Mouse (Mus musculus): Measurements from ENCODE around the gene Gm10717. TPM values are rescaled to one million over a fixed set of nuclear protein-coding genes. Genes with fewer than 3 reads are reported as not detected.
A peak's percentile ranks its signal among the peaks of the same experiment; 100 is the strongest.
"Not testable (repeated sequence)": the region's sequence is repeated elsewhere in the genome, so short reads cannot be mapped to it uniquely, and the experiment has no call there.

The Gm10717 gene
- polyA plus RNA-seq, 1 experiment: not detected

DNA sequence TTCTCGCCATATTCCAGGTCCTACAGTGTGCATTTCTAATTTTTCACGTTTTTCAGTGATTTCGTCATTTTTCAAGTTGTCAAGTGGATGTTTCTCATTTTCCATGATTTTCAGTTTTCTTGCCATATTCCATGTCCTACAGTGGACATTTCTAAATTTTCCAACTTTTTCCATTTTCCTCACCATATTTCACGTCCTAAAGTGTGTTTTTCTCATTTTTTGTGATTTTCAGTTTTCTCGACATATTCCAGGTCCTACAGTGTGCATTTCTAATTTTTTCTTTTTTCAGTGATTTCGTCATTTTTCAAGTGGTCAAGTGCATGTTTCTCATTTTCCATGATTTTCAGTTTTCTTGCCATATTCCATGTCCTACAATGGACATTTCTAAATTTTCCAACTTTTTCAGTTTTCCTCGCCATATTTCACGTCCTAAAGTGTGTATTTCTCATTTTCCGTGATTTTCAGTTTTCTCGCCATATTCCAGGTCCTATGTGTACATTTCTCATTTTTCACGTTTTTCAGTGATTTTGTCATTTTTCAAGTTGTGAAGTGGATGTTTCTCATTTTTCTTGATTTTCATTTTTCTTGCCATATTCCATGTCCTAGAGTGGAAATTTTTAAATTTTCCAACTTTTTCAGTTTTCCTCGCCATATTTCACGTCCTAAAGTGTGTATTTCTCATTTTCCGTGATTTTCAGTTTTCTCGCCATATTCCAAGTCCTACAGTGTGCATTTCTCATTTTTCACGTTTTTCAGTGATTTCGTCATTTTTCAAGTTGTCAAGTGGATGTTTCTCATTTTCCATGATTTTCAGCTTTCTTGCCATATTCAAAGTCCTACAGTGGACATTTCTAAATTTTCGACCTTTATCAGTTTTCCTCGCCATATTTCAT lies 5.1 kb upstream of the Gm10717 start:
- H3K4me1 ChIP-seq (ENCODE audit: control insufficient read depth, insufficient read depth, low read length); H3K4me3 ChIP-seq (replicated peaks; ENCODE audit: extremely low read depth, low read depth, low read length); DNase-seq: not testable (repeated sequence)
- 79% methylated on average over 17 of the region's 19 CpGs for WGBS

DNA sequence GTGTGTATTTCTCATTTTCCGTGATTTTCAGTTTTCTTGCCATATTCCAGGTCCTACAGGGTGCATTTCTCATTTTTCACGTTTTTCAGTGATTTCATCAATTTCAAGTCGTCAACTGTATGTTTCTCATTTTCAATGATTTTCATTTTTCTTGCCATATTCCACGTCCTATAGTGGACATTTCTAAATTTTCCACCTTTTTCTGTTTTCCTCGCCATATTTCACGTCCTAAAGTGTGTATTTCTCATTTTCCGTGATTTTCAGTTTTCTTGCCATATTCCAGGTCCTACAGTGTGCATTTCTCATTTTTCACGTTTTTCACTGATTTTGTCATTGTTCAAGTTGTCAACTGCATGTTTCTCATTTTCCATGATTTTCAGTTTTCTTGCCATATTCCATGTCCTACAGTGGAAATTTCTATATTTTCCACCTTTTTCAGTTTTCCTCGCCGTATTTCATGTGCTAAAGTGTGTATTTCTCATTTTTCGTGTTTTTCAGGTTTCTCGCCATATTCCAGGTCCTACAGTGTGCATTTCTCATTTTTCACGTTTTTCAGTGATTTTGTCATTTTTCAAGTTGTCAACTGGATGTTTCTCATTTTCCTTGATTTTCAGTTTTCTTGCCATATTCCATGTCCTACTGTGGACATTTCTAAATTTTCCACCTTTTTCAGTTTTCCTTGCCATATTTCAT lies 2.8 kb upstream of the Gm10717 start:
- 75% methylated on average over 11 of the region's 13 CpGs for WGBS
- H3K4me1 ChIP-seq (ENCODE audit: control insufficient read depth, insufficient read depth, low read length); H3K4me3 ChIP-seq (replicated peaks; ENCODE audit: extremely low read depth, low read depth, low read length): not testable (repeated sequence)
- peak; percentile 8 for DNase-seq

DNA sequence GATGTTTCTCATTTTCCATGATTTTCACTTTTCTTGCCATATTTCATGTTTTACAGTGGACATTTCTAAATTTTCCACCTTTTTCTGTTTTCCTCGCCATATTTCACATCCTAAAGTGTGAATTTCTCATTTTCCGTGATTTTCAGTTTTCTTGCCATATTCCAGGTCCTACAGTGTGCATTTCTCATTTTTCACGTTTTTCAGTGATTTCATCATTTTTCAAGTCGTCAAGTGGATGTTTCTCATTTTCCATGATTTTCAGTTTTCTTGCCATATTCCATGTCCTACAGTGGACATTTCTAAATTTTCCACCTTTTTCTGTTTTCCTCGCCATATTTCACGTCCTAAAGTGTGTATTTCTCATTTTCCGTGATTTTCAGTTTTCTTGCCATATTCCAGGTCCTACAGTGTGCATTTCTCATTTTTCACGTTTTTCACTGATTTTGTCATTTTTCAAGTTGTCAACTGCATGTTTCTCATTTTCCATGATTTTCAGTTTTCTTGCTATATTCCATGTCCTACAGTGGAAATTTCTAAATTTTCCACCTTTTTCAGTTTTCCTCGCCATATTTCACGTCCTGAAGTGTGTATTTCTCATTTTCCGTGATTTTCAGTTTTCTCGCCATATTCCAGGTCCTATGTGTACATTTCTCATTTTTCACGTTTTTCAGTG lies 1.8 kb upstream of the Gm10717 start, which contains the start of gene Gm10718:
Gm10718 (plus strand) TSS at position 236 of the 673 bp plus-strand sequence.
- WGBS: 77% methylated on average over 12 of the region's 13 CpGs
- DNase-seq: not testable (repeated sequence)

DNA sequence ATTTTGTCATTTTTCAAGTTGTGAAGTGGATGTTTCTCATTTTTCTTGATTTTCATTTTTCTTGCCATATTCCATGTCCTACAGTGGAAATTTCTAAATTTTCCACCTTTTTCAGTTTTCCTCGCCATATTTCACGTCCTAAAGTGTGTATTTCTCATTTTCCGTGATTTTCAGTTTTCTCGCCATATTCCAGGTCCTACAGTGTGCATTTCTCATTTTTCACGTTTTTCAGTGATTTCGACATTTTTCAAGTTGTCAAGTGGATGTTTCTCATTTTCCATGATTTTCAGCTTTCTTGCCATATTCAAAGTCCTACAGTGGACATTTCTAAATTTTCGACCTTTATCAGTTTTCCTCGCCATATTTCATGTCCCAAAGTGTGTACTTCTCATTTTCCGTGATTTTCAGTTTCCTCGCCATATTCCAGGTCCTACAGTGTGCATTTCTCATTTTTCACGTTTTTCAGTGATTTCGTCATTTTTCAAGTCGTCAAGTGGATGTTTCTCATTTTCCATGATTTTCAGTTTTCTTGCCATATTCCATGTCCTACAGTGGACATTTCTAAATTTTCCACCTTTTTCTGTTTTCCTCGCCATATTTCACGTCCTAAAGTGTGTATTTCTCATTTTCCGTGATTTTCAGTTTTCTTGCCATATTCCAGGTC lies 1.1 kb upstream of the Gm10717 start:
- WGBS: 79% methylated on average over 16 of the region's 16 CpGs
- DNase-seq: peak; percentile 50
- H3K4me3 ChIP-seq (replicated peaks; ENCODE audit: extremely low read depth, low read depth, low read length); H3K4me1 ChIP-seq (ENCODE audit: control insufficient read depth, insufficient read depth, low read length): not testable (repeated sequence)

More for the DNA sequence above, 1.8 kb upstream of the Gm10717 start, which contains the start of gene Gm10718:
- H3K4me3 ChIP-seq (replicated peaks; ENCODE audit: extremely low read depth, low read depth, low read length); H3K4me1 ChIP-seq (ENCODE audit: control insufficient read depth, insufficient read depth, low read length): not testable (repeated sequence)

DNA sequence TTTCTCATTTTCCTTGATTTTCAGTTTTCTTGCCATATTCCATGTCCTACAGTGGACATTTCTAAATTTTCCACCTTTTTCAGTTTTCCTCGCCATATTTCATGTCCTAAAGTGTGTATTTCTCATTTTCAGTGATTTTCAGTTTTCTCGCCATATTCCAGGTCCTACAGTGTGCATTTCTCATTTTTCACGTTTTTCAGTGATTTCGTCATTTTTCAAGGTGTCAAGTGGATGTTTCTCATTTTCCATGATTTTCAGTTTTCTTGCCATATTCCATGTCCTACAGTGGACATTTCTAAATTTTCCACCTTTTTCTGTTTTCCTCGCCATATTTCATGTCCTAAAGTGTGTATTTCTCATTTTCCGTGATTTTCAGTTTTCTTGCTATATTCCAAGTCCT lies 436 bp downstream of the Gm10717 start:
- H3K4me3 ChIP-seq (replicated peaks; ENCODE audit: extremely low read depth, low read depth, low read length); H3K4me1 ChIP-seq (ENCODE audit: control insufficient read depth, insufficient read depth, low read length): not testable (repeated sequence)
- DNase-seq: peak; percentile 41
- 68% methylated on average over 5 of the region's 6 CpGs for WGBS

DNA sequence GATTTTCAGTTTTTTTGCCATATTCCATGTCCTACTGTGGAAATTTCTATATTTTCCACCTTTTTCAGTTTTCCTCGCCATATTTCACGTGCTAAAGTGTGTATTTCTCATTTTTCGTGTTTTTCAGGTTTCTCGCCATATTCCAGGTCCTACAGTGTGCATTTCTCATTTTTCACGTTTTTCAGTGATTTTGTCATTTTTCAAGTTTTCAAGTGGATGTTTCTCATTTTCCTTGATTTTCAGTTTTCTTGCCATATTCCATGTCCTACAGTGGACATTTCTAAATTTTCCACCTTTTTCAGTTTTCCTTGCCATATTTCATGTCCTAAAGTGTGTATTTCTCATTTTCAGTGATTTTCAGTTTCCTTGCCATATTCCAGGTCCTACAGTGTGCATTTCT lies 919 bp downstream of the Gm10717 start:
- 75% methylated on average over 5 of the region's 5 CpGs for WGBS
- not testable (repeated sequence) for H3K4me1 ChIP-seq (ENCODE audit: control insufficient read depth, insufficient read depth, low read length); H3K4me3 ChIP-seq (replicated peaks; ENCODE audit: extremely low read depth, low read depth, low read length); DNase-seq

DNA sequence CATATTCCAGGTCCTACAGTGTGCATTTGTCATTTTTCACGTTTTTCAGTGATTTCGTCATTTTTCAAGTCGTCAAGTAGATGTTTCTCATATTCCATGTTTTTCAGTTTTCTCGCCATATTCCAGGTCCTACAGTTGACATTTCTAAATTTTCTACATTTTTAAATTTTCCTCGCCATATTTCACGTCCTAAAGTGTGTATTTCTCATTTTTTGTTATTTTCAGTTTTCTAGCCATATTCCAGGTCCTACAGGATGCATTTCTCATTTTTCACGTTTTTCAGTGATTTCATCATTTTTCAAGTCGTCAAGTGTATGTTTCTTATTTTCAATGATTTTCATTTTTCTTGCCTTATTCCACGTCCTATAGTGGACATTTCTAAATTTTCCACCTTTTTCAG lies 1.5 kb downstream of the Gm10717 start:
- DNase-seq; H3K4me3 ChIP-seq (replicated peaks; ENCODE audit: extremely low read depth, low read depth, low read length); H3K4me1 ChIP-seq (ENCODE audit: control insufficient read depth, insufficient read depth, low read length): not testable (repeated sequence)
- 68% methylated on average over 9 of the region's 9 CpGs for WGBS

DNA sequence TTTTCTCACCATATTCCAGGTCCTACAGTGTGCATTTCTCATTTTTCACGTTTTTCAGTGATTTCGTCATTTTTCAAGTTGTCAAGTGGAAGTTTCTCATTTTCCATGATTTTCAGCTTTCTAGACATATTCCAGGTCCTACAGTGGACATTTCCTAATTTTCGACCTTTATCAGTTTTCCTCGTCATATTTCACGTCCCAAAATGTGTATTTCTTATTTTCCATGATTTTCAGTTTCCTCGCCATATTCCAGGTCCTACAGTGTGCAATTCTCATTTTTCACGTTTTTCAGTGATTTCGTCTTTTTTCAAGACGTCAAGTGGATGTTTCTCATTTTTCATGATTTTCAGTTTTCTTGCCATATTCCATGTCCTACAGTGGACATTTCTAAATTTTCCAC lies 2.0 kb downstream of the Gm10717 start:
- 71% methylated on average over 9 of the region's 9 CpGs for WGBS
- DNase-seq; H3K4me1 ChIP-seq (ENCODE audit: control insufficient read depth, insufficient read depth, low read length); H3K4me3 ChIP-seq (replicated peaks; ENCODE audit: extremely low read depth, low read depth, low read length): not testable (repeated sequence)

DNA sequence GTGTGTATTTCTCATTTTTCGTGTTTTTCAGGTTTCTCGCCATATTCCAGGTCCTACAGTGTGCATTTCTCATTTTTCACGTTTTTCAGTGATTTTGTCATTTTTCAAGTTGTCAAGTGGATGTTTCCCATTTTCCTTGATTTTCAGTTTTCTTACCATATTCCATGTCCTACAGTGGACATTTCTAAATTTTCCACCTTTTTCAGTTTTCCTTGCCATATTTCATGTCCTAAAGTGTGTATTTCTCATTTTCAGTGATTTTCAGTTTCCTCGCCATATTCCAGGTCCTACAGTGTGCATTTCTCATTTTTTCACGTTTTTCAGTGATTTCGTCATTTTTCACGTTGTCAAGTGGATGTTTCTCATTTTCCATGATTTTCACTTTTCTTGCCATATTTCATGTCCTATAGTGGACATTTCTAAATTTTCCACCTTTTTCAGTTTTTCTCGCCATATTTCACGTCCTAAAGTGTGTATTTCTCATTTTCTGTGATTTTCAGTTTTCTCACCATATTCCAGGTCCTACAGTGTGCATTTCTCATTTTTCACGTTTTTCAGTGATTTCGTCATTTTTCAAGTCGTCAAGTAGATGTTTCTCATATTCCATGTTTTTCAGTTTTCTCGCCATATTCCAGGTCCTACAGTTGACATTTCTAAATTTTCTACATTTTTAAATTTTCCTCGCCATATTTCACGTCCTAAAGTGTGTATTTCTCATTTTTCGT lies 4.2 kb downstream of the Gm10717 start:
- 67% methylated on average over 13 of the region's 16 CpGs for WGBS
- DNase-seq; H3K4me3 ChIP-seq (replicated peaks; ENCODE audit: extremely low read depth, low read depth, low read length); H3K4me1 ChIP-seq (ENCODE audit: control insufficient read depth, insufficient read depth, low read length): not testable (repeated sequence)

DNA sequence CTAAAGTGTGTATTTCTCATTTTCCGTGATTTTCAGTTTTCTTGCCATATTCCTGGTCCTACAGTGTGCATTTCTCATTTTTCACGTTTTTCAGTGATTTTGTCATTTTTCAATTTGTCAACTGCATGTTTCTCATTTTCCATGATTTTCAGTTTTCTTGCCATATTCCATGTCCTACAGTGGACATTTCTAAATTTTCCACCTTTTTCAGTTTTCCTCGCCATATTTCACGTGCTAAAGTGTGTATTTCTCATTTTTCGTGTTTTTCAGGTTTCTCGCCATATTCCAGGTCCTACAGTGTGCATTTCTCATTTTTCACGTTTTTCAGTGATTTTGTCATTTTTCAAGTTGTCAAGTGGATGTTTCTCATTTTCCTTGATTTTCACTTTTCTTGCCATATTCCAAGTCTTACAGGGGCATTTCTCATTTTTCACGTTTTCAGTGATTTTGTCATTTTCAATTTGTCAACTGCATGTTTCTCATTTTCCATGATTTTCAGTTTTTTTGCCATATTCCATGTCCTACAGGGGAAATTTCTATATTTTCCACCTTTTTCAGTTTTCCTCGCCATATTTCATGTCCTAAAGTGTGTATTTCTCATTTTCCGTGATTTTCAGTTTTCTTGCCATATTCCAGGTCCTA lies 5.6 kb downstream of the Gm10717 start:
- not testable (repeated sequence) for DNase-seq; H3K4me3 ChIP-seq (replicated peaks; ENCODE audit: extremely low read depth, low read depth, low read length)
- WGBS: 55% methylated on average over 2 of the region's 10 CpGs

DNA sequence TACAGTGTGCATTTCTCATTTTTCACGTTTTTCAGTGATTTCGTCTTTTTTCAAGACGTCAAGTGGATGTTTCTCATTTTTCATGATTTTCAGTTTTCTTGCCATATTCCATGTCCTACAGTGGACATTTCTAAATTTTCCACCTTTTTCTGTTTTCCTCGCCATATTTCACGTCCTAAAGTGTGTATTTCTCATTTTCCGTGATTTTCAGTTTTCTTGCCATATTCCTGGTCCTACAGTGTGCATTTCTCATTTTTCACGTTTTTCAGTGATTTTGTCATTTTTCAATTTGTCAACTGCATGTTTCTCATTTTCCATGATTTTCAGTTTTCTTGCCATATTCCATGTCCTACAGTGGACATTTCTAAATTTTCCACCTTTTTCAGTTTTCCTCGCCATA lies 9.1 kb downstream of the Gm10717 start, which contains the start of gene Gm17535:
Gm17535 (plus strand) TSS at position 301 of the 400 bp plus-strand sequence.
- 67% methylated on average over 1 of the region's 8 CpGs for WGBS
- H3K4me3 ChIP-seq (replicated peaks; ENCODE audit: extremely low read depth, low read depth, low read length); DNase-seq; H3K4me1 ChIP-seq (ENCODE audit: control insufficient read depth, insufficient read depth, low read length): not testable (repeated sequence)

More for the DNA sequence above, 5.6 kb downstream of the Gm10717 start:
- H3K4me1 ChIP-seq (ENCODE audit: control insufficient read depth, insufficient read depth, low read length): not testable (repeated sequence)

DNA sequence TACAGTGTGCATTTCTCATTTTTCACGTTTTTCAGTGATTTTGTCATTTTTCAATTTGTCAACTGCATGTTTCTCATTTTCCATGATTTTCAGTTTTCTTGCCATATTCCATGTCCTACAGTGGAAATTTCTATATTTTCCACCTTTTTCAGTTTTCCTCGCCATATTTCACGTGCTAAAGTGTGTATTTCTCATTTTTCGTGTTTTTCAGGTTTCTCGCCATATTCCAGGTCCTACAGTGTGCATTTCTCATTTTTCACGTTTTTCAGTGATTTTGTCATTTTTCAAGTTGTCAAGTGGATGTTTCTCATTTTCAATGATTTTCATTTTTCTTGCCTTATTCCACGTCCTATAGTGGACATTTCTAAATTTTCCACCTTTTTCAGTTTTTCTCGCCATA lies 11.4 kb downstream of the Gm10717 start, which contains the start of gene Gm10715:
Gm10715 (plus strand) TSS at position 301 of the 400 bp plus-strand sequence.
- WGBS: 78% methylated on average over 8 of the region's 8 CpGs
- H3K4me3 ChIP-seq (replicated peaks; ENCODE audit: extremely low read depth, low read depth, low read length); DNase-seq; H3K4me1 ChIP-seq (ENCODE audit: control insufficient read depth, insufficient read depth, low read length): not testable (repeated sequence)

DNA sequence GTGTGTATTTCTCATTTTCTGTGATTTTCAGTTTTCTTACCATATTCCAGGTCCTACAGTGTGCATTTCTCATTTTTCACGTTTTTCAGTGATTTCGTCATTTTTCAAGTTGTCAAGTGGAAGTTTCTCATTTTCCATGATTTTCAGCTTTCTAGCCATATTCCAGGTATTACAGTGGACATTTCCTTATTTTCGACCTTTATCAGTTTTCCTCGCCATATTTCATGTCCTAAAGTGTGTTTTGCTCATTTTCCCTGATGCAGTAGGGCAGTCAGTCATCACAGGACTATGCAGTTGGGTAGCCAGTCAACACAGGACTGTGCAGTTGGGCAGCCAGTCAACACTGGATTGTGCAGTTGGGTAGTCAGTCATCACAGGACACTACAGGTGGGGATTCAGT lies 12.9 kb downstream of the Gm10717 start:
- 64% methylated on average over 4 of the region's 4 CpGs for WGBS
- DNase-seq; H3K4me3 ChIP-seq (replicated peaks; ENCODE audit: extremely low read depth, low read depth, low read length); H3K4me1 ChIP-seq (ENCODE audit: control insufficient read depth, insufficient read depth, low read length): not testable (repeated sequence)

All from lung, adult 2 months (tissue).